Mouse (Mus musculus): Measurements from ENCODE around the gene Crhr1. TPM values are rescaled to one million over a fixed set of nuclear protein-coding genes. Genes with fewer than 3 reads are reported as not detected.

The Crhr1 gene
- polyA plus RNA-seq, 1 experiment from 2014 or later = 0.51 TPM

DNA sequence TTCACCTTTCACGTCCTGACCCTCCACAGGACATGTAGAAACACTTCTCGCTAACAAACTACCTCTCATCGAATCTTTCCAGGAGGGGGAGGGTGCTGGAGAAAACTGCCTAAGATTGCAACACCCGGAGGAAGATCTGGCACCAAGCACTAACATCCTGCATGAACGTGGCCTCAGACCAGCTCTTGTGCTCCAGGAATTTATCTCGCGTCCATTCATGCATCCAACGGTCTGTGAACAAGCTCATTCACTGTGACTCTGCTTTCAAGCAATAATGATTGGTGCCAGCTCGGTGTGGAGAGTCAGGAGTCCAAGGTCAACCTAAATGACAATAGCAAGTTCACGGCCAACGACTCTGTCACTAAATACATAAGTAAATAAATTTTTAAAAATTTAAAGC lies 20.8 kb upstream of the Crhr1 start:
- peaks cover 10% of the 10 kb centered on the region; the same call in 1 of the 2 replicates for H3K27me3 ChIP-seq
- no peak overlapping the region for H3K27ac ChIP-seq (replicated peaks)
- no peaks in the 10 kb centered on the region for H3K36me3 ChIP-seq
- no peak overlapping the region for H3K4me3 ChIP-seq
- no peaks in the 10 kb centered on the region for H3K9me3 ChIP-seq
- H3K4me2 ChIP-seq (replicated peaks) = no peak overlapping the region
- no peak overlapping the region for H3K9ac ChIP-seq (replicated peaks)
- 72% methylated on average over 11 of the region's 11 CpGs for WGBS
- H3K4me1 ChIP-seq = peaks cover 7% of the 10 kb centered on the region; the same call in 1 of the 2 replicates
- ATAC-seq (ENCODE audit: low FRiP score, low read depth) = no peak

GRCm38 (mm10) chr11:104113699-104114098 lies 19.0 kb upstream of the Crhr1 start:
- Histone ChIP-seq H3K9me3 (no peaks in the 10 kb centered on the region), H3K4me1 (peaks cover 5% of the 10 kb centered on the region; the same call in 1 of the 2 replicates), H3K4me3 (no peak overlapping the region), H3K9ac (replicated peaks) (no peak overlapping the region), H3K4me2 (replicated peaks) (no peak overlapping the region), H3K27me3 (peaks cover 10% of the 10 kb centered on the region; the same call in 1 of the 2 replicates), H3K27ac (replicated peaks) (no peak overlapping the region), H3K36me3 (no peaks in the 10 kb centered on the region)
- 54% methylated on average over 6 of the region's 6 CpGs for WGBS
- no peak for ATAC-seq (ENCODE audit: low FRiP score, low read depth)

GRCm38 (mm10) chr11:104114690-104115089 lies 18.0 kb upstream of the Crhr1 start:
- H3K27me3 ChIP-seq = peaks cover 10% of the 10 kb centered on the region; the same call in 1 of the 2 replicates
- no peak overlapping the region for H3K4me2 ChIP-seq (replicated peaks)
- H3K36me3 ChIP-seq = no peaks in the 10 kb centered on the region
- H3K9ac ChIP-seq (replicated peaks) = no peak overlapping the region
- ATAC-seq (ENCODE audit: low FRiP score, low read depth) = no peak
- H3K27ac ChIP-seq (replicated peaks) = no peak overlapping the region
- peaks cover 5% of the 10 kb centered on the region; the same call in 1 of the 2 replicates for H3K4me1 ChIP-seq
- H3K9me3 ChIP-seq = no peaks in the 10 kb centered on the region
- H3K4me3 ChIP-seq = no peak overlapping the region
- WGBS = 10% methylated on average over 7 of the region's 7 CpGs

DNA sequence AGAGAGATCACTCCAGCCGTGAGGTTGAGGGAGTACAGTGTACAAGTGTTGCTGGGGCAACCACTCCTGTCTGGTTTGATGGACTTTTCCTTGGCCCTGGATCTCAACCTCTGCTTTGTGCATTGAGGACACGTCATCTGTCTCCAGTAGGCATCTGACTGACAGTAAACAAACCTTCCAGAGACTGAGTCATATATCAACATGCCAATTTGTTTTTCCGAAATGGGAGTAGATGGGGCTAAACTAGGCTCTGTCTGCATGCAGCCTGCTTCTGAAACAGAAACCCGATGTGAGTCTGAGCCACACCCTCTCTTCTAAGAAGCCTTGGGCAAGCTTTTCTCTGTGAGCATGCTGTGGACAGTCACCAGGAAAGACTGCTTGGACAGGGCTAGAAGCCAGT lies 14.3 kb upstream of the Crhr1 start:
- no peaks in the 10 kb centered on the region for H3K36me3 ChIP-seq
- no peak overlapping the region for H3K27ac ChIP-seq (replicated peaks)
- no peaks in the 10 kb centered on the region for H3K9me3 ChIP-seq
- WGBS = 74% methylated on average over 4 of the region's 4 CpGs
- no peak overlapping the region for H3K4me3 ChIP-seq
- ATAC-seq (ENCODE audit: low FRiP score, low read depth) = no peak
- no peak overlapping the region for H3K9ac ChIP-seq (replicated peaks)
- peaks cover 4% of the 10 kb centered on the region; the same call in 1 of the 2 replicates for H3K27me3 ChIP-seq
- no peak overlapping the region for H3K4me2 ChIP-seq (replicated peaks)
- peaks cover 5% of the 10 kb centered on the region; the same call in 1 of the 2 replicates for H3K4me1 ChIP-seq

- Histone ChIP-seq H3K4me2 (replicated peaks) (no peak overlapping the region), H3K4me1 (no peaks in the 10 kb centered on the region), H3K36me3 (no peaks in the 10 kb centered on the region), H3K9ac (replicated peaks) (no peak overlapping the region), H3K4me3 (no peak overlapping the region), H3K9me3 (no peaks in the 10 kb centered on the region), H3K27me3 (no peaks in the 10 kb centered on the region), H3K27ac (replicated peaks) (no peak overlapping the region)
- no peak for ATAC-seq (ENCODE audit: low FRiP score, low read depth)
- 79% methylated on average over 7 of the region's 7 CpGs for WGBS
Measured at GRCm38 (mm10) chr11:104122966-104123365, 9.7 kb upstream of the Crhr1 start.

GRCm38 (mm10) chr11:104123479-104123878 lies 9.2 kb upstream of the Crhr1 start:
- H3K9ac ChIP-seq (replicated peaks) = no peak overlapping the region
- no peaks in the 10 kb centered on the region for H3K27me3 ChIP-seq
- no peaks in the 10 kb centered on the region for H3K4me1 ChIP-seq
- H3K4me2 ChIP-seq (replicated peaks) = no peak overlapping the region
- H3K4me3 ChIP-seq = no peak overlapping the region
- ATAC-seq (ENCODE audit: low FRiP score, low read depth) = no peak
- no peaks in the 10 kb centered on the region for H3K36me3 ChIP-seq
- WGBS = 83% methylated on average over 10 of the region's 10 CpGs
- H3K9me3 ChIP-seq = no peaks in the 10 kb centered on the region
- no peak overlapping the region for H3K27ac ChIP-seq (replicated peaks)

GRCm38 (mm10) chr11:104124582-104124981 lies 8.1 kb upstream of the Crhr1 start:
- WGBS = 90% methylated on average over 3 of the region's 3 CpGs
- H3K9ac ChIP-seq (replicated peaks) = no peak overlapping the region
- H3K9me3 ChIP-seq = no peaks in the 10 kb centered on the region
- no peak for ATAC-seq (ENCODE audit: low FRiP score, low read depth)
- no peak overlapping the region for H3K27ac ChIP-seq (replicated peaks)
- H3K27me3 ChIP-seq = no peaks in the 10 kb centered on the region; the same call in 1 of the 2 replicates
- no peaks in the 10 kb centered on the region for H3K4me1 ChIP-seq
- no peak overlapping the region for H3K4me2 ChIP-seq (replicated peaks)
- H3K36me3 ChIP-seq = no peaks in the 10 kb centered on the region
- no peak overlapping the region for H3K4me3 ChIP-seq

GRCm38 (mm10) chr11:104129466-104129865 lies 3.2 kb upstream of the Crhr1 start:
- H3K9me3 ChIP-seq = no peaks in the 10 kb centered on the region
- peaks cover 48% of the 10 kb centered on the region for H3K27me3 ChIP-seq
- no peak overlapping the region for H3K9ac ChIP-seq (replicated peaks)
- ATAC-seq (ENCODE audit: low FRiP score, low read depth) = no peak
- no peaks in the 10 kb centered on the region for H3K36me3 ChIP-seq
- no peak overlapping the region for H3K27ac ChIP-seq (replicated peaks)
- no peak overlapping the region for H3K4me2 ChIP-seq (replicated peaks)
- WGBS = 87% methylated on average over 5 of the region's 5 CpGs
- H3K4me3 ChIP-seq = no peak overlapping the region
- peaks cover 17% of the 10 kb centered on the region for H3K4me1 ChIP-seq

GRCm38 (mm10) chr11:104130721-104131647 lies 1.7 kb upstream of the Crhr1 start:
- Histone ChIP-seq H3K9me3 (no peaks in the 10 kb centered on the region), H3K9ac (replicated peaks) (no peak overlapping the region), H3K27ac (replicated peaks) (no peak overlapping the region), H3K36me3 (no peaks in the 10 kb centered on the region), H3K4me2 (replicated peaks) (peak overlapping the region; percentile 97; the same call in 1 of the 2 replicates), H3K4me1 (peaks cover 17% of the 10 kb centered on the region), H3K4me3 (no peak overlapping the region), H3K27me3 (peaks cover 63% of the 10 kb centered on the region)
- ATAC-seq (ENCODE audit: low FRiP score, low read depth) = no peak
- WGBS = 76% methylated on average over 15 of the region's 15 CpGs

GRCm38 (mm10) chr11:104131756-104132155 lies 899 bp upstream of the Crhr1 start:
- Histone ChIP-seq H3K4me3 (peak overlapping the region; percentile 61), H3K4me1 (peaks cover 17% of the 10 kb centered on the region), H3K9ac (replicated peaks) (no peak overlapping the region), H3K4me2 (replicated peaks) (peak overlapping the region; percentile 97), H3K9me3 (no peaks in the 10 kb centered on the region), H3K36me3 (no peaks in the 10 kb centered on the region), H3K27ac (replicated peaks) (no peak overlapping the region), H3K27me3 (peaks cover 71% of the 10 kb centered on the region)
- under 1% methylated on average over 21 of the region's 21 CpGs for WGBS
- peak; percentile 54 for ATAC-seq (ENCODE audit: low FRiP score, low read depth)

GRCm38 (mm10) chr11:104133442-104133983 lies 858 bp downstream of the Crhr1 start:
- H3K27ac ChIP-seq (replicated peaks) = no peak overlapping the region
- H3K27me3 ChIP-seq = peaks cover 79% of the 10 kb centered on the region
- ATAC-seq (ENCODE audit: low FRiP score, low read depth) = no peak
- peak overlapping the region; percentile 97 for H3K4me2 ChIP-seq (replicated peaks)
- H3K9ac ChIP-seq (replicated peaks) = peak overlapping the region; percentile 69; the same call in 1 of the 2 replicates
- H3K9me3 ChIP-seq = no peaks in the 10 kb centered on the region
- no peaks in the 10 kb centered on the region for H3K36me3 ChIP-seq
- WGBS = 1% methylated on average over 47 of the region's 47 CpGs
- peak overlapping the region; percentile 61 for H3K4me3 ChIP-seq
- peaks cover 17% of the 10 kb centered on the region for H3K4me1 ChIP-seq

DNA sequence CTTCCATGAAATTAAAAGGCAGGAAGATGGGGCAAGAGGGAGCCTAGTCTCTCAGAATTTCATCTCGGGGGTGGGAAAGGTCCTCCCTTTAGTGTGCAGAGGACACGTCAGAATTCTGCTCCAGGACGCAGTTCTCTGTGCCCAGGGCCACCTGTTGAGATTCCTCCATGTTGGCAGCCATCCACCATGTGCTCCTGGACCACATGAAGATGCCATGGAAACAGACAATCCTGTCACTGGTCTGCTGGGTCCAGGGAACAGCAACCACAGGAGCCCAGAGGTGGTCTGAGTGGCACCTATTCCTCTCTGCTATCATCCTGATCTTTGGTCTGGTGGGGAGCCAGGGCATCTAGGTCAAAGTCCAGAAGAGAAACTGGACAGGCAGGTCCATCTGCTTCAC lies 6.3 kb downstream of the Crhr1 start:
- H3K4me3 ChIP-seq = no peak overlapping the region
- H3K27me3 ChIP-seq = peaks cover 41% of the 10 kb centered on the region
- no peaks in the 10 kb centered on the region for H3K9me3 ChIP-seq
- 82% methylated on average over 3 of the region's 3 CpGs for WGBS
- H3K36me3 ChIP-seq = no peaks in the 10 kb centered on the region
- H3K4me2 ChIP-seq (replicated peaks) = no peak overlapping the region
- ATAC-seq (ENCODE audit: low FRiP score, low read depth) = no peak
- no peak overlapping the region for H3K9ac ChIP-seq (replicated peaks)
- H3K4me1 ChIP-seq = no peaks in the 10 kb centered on the region
- H3K27ac ChIP-seq (replicated peaks) = no peak overlapping the region
